Mouse (Mus musculus) right cerebral cortex, postnatal 14 days (tissue): ENCODE measurements at regions not wholly inside any gene's neighbourhood (a gene's known extent, or its start where the extent isn't known, plus 50 kb on each side); places are given as distances from the start of the nearest gene placed in this dataset.
A peak's percentile ranks its signal among the peaks of the same experiment; 100 is the strongest.

Source experiments
- DNase-seq: peaks from one replicate; pipeline ENCODE4 v3.0.0; 2022

- DNase-seq = no peak
Measured at GRCm38 (mm10) chr3:136993473-136993872, 323.5 kb downstream of the Ppp3ca start.

DNA sequence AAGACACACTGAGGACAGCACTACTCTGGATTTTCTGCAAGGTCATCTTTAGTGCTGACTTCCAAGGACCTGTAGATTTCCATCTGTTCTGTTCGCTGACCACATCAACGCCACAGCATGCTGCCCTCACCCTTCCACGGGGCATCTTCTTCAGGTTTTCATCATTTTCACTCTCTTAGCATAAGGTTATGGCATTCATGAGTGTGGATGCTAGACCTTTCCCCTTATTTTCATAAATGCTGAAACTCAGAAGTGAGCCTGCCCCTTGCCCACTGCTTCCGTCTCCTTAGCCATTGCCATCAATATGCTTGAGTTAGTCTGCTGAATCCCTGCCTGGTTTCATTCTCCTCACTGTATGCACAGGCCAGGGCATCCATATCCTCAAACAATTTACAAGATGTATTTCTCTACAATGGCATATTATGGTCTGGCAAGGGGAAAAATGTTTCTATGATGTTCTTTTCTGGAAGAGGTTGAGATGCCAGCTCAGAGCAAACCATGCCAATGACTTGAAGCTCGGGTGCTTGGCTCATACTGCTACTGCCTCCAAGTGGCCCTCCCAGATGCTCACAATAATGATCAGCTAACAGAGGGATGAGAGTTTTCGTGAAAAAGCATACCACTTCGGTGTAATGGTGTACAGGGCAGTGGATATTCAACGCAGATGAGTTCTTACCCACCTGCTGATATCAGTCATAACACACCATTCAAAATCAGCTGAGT lies 324.6 kb downstream of the Ppp3ca start:
- DNase-seq = no peak

GRCm38 (mm10) chr3:136995611-136996335 lies 325.8 kb downstream of the Ppp3ca start:
- DNase-seq = no peak

- DNase-seq = no peak
Measured at GRCm38 (mm10) chr3:136996381-136996895, 326.5 kb downstream of the Ppp3ca start.

GRCm38 (mm10) chr3:137011551-137011950 lies 329.3 kb upstream of the Emcn start:
- DNase-seq = no peak

GRCm38 (mm10) chr3:137014686-137015085 lies 326.2 kb upstream of the Emcn start:
- no peak for DNase-seq

DNA sequence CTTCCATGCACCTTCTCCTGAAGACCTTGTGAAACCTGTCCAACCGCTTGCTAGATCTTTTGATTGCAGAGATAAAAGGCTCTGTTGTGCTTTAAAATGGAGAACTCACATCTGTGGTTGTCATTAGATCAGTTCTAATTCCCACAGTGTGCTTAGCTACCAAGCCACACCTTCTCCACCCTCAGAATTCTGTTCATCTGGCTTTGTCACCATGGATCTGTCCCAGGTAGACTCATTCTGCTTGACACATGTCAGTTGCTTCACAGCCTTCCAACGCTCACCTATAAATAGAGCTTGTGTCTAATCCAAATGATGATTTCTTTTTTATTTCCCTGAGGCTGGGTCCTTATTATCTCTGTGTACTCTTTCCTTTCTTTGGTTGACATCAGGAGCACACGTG lies 325.7 kb upstream of the Emcn start:
- no peak for DNase-seq

- no peak for DNase-seq
Measured at GRCm38 (mm10) chr3:137019971-137020634, 320.8 kb upstream of the Emcn start.

- DNase-seq = no peak
Measured at GRCm38 (mm10) chr3:137029546-137029945, 311.3 kb upstream of the Emcn start.

DNA sequence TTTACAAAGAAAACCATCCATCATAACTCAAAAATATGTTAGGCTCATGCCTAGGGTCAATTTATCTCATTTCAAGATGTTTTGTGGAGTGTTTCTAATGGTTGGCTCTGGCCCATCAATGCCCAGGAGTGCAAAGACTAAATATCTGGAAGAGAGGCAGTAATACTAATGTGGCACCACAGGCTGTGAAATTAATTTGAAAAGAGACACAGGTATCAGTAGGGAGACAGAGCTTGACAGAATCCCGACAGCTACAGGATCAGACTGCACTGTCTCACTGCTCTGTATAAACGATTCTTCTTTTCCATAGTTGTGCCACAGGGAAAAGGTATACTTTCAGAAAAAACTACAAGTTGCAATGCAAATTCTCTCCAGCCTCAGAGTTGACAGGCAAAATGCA lies 308.1 kb upstream of the Emcn start:
- no peak for DNase-seq

- DNase-seq = no peak
Measured at GRCm38 (mm10) chr3:137039638-137040037, 301.2 kb upstream of the Emcn start.

- DNase-seq = no peak
Measured at GRCm38 (mm10) chr3:137056544-137057224, 284.2 kb upstream of the Emcn start.

DNA sequence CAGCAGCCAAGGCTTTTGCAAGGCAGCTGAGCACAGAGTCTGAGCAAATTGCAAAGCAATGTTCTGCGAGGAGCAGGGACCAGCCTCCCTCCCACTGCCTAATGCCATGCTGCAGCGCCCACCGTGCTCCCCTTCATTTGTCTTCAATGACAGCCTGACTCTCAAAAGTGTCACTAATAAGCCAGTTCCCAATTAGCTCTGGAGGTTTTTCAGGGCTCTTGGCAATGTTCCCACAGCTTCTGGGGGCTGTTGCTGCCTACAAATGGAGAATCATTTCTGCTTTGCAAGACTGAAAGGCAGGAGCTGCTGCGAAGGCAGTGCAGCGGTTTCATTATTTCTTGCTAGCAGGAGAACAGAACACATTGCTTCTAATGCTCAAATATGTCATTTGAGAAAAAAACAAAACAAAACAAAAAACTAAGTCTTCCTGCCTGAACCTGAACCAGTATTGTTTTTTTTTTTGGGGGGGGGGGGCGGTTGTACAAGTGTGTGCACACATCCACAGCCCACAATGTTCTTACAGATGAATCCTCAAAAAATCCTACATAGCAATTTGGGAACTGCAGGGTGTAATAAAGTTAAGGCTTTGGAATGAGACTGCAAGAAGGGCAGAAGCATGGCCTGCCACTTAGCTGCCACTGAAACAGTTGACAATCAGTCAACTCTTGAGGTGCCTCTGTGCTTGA lies 283.5 kb upstream of the Emcn start:
- DNase-seq = peak; percentile 42

DNA sequence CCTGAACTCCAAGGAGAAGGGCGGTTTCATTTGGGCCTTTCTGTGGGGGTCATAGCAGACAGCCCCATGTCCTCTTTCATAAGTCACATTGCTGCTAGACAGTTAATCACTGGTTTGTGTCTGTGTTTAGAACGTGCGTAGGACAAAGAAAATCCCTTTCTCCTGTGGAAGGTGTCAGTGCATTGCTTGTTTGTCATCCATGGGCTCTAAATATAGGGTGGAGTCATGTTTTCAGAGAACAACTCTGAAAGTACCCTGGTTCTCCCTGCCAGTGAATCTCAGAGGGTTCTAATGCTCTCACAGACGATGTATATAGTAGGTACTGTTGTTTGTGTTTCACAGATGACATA lies 283.0 kb upstream of the Emcn start:
- DNase-seq = no peak

- no peak for DNase-seq
Measured at GRCm38 (mm10) chr3:137062067-137062466, 278.8 kb upstream of the Emcn start.

DNA sequence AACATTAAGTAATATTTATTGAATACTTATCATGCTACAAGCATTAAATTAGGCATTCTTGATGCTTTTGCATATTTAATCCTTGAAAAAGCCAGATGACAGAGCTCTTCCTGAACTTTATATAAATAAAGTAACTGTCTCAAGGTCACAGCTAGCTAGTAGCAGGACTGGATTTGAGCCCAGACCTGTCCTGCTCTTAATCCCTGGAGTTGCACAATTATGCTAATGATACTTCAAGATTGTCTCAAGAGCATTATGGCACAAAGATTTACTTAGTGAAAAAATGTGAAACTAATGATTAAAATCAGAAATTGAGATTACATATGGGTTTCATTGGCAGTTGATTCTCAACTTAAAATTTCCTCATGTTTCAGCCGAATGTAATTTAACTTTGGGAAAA lies 273.5 kb upstream of the Emcn start:
- no peak for DNase-seq

DNA sequence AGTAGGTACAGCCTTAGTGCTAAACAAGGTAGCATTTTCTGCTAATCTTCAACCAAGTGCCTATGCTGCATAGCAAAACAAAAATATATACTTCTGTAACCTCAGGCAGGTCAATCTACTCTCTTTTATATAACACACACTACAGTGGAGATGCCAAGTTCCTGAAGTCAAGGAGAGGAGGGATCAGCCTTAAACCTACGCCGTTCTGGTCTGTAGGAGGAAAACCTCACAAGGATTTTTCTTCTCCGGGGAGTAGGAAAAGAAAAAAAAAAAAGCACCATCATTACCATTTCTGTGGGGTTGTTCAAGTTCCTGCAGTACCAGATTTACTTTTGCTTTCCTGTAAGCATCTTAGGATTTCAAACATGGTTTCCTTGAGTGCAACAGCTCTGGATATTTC lies 271.5 kb upstream of the Emcn start:
- no peak for DNase-seq

- DNase-seq = no peak
Measured at GRCm38 (mm10) chr3:137077718-137078599, 262.9 kb upstream of the Emcn start.

DNA sequence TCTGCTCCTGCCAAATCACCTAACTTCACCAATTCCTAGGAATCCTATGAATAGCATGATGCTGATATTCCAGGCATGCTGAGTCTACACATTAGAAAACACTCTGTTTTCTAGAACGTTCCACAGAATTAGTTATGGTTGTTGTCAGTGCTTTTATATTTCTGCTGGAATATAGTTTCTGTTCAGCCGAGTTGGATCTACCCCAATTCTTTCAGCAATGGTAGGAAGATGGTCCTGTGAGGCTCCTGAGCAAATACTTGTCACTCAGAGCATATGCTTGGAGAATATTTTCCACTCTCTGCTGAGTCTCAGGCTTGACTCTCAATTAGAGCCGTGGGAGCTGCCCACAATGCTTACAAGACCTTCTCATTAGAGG lies 262.3 kb upstream of the Emcn start:
- no peak for DNase-seq

GRCm38 (mm10) chr3:137086896-137087295 lies 254.0 kb upstream of the Emcn start:
- no peak for DNase-seq

GRCm38 (mm10) chr3:137100627-137101404 lies 240.1 kb upstream of the Emcn start:
- DNase-seq = no peak
